Mouse (Mus musculus) brain, embryonic 14.5 days (tissue): ENCODE measurements around the gene Rxfp2.

Experiments
- CTCF ChIP-seq: fragments of 200-500 bp; IDR thresholded peaks from 2 replicates; pipeline ENCODE4 v1.5.1; 2012; ENCODE audit warnings: inconsistent platforms, mild to moderate bottlenecking, moderate library complexity, borderline replicate concordance; ENCODE audit not compliant: insufficient read depth, insufficient read length; ENCODE audit errors: extremely low read depth
- POLR2A ChIP-seq: fragments of 200-500 bp; IDR thresholded peaks from 2 replicates; pipeline ENCODE4 v1.6.1; 2012; ENCODE audit warnings: mild to moderate bottlenecking, inconsistent platforms, borderline replicate concordance; ENCODE audit not compliant: poor library complexity, insufficient read depth, insufficient read length, severe bottlenecking; ENCODE audit errors: extremely low read depth

- TF ChIP-seq CTCF = no peak
- no peak for TF ChIP-seq POLR2A
Measured at GRCm38 (mm10) chr5:150016861-150017260, 1.6 kb upstream of the Rxfp2 start.
